Mouse (Mus musculus) kidney, adult 11 months (tissue): ENCODE measurements at regions not wholly inside any gene's neighbourhood (a gene's known extent, or its start where the extent isn't known, plus 50 kb on each side); places are given as distances from the start of the nearest gene placed in this dataset.
"Not testable (repeated sequence)": the region's sequence is repeated elsewhere in the genome, so short reads cannot be mapped to it uniquely, and the experiment has no call there.

Experiments used
- DNase-seq: peaks from one replicate; pipeline ENCODE4 v3.0.0; 2022

DNA sequence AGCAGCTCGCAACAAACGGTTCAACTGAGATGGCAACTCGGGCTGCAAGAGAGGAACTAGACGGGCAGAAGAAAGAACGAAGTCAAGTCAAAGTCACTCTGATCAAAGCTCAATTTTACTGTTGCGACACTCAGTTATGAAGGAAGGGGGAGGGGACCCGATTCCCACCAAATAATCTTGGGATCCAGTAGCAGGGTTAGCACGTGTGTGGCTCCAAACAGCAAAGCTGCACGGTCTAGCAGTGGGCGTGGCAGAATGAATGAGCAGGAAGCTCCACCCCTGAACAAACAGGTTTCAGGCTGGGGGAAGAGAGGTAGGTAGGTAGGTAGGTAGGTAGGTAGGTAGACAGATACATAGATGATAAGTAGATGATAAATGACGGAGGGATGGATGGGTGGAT lies 136.9 kb upstream of the Hes1 start:
- DNase-seq: not testable (repeated sequence)

DNA sequence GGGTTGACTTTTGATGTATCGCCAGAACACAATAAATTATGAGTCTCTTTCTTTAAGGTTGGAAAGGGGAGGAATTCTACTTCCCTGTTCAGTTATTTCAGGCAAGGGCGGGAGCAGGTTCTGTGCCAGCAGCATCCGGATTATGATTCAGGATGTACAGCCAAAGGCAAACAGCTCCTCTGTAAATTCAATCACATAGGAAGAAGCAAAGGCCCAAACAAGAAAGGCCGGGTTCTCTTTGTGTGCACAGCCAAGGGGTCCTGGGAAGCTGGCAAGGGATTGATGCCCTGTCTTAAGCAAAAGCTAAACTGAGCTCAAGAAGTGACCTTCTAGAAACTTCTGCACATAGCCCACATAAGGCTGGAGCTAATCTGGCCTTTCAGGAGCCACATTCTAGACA lies 135.9 kb upstream of the Hes1 start:
- DNase-seq: no peak

DNA sequence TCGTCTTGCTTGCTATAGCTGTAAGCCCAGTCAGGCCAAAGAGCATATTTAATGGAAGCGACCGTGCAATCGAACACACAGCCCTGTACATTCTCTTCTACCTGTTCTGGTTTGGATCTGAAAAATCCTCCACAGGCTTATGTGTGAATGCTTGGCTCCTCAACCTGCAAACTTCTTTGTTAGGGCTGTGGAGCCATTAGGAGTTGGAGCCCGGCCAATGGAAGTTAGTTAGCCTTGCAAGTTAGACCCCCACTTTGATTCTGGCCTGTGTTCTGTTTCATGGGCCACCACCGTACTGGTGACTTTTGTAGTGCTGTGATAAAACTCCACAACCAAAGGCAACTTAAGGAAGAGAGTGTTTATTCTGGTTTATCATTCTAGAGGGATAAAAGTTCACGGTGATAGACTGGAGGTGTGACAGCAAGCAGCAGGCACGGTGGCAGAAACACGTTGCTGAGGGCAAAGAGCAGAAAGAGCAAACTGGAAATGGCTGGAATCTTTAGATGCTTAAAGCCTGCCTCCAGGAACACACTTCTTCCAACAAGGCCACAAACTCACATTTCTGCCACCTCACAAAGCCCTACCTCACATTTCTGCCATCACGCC lies 132.3 kb upstream of the Hes1 start:
- DNase-seq: no peak

DNA sequence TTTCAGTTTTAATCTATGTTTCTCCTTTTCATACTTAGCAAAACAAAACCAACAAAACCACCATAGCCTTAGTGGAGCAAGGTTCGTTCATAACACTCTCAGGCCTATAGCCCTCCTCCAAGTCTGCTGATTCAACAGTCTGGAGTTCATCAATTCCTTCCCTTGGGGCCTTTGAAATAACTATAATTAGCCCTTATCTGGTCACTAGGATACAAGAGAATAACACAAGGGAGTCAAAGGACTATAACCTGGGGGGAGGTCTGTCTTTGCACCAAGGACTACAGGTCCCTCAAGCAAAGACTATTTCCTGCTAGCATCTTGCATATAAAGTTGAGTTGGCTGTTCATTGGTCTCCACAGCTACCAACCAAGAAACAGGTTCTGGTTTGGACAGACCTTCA lies 129.5 kb upstream of the Hes1 start:
- no peak for DNase-seq

- no peak for DNase-seq
Observed at GRCm38 (mm10) chr16:29938700-29939099, 125.5 kb upstream of the Hes1 start.

DNA sequence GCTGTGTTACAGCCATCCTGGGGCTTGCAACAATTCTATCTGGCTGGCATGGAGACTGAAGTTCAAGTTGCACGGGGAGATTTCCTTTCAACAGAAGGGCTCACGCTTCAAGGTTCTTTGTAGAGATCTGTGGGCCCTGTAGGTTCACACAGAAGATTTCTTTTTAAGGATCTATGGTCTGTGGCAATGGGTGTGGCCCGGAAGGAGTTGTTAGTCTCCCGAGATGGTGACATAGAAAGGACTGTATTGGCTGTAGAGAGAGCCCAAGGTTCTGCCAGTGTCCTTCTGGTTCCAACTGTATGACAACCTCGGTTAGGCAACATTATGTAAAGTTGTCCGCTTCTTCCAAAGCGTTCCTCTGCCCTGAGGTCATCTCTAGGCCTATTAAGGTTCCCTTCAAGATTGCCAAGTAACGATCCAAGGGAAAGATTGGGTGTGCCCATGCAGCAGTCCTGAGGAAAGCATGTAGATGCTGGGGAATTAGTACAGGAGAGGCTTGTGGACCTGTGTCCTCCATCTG lies 124.8 kb upstream of the Hes1 start:
- DNase-seq: no peak

DNA sequence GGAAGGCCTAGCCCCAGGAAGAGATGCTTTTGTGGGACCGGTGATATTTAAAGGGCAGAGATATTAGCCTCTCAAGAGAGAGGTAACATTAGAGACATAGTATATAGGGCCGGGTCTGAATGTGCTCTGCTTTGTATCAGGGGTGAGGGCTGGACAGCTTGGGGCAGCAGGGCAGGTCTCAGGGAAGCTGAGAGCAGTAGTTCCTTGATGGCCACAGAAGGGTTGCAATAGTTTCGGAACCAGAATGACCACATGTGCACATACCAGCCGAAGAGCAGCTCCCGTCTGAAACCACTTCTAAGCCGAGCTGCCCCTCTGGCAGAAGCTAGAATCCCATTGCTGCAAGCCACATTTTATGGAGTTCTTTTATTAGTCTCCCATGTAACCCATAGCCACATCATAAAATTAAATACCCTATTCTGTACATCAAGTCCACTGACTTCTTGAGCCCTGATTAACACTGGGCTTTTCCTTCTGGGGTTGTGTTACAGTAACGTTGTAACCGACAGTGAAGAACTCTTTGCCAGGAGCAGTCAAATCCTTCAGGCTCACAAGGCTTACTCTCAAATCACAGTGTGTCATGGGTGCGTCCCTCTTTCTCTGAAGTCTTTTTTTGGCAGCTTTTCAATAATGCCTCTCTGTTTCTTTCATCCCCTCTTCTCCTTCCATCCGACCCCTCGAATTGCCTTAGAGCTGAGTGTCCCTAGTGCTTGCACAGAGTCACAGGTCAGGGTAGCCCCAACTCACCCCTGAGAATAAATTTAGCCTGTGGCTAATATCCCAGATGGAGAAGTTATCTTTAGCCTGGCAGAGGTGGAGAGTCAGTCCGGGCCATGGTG lies 124.1 kb upstream of the Hes1 start:
- DNase-seq: no peak

DNA sequence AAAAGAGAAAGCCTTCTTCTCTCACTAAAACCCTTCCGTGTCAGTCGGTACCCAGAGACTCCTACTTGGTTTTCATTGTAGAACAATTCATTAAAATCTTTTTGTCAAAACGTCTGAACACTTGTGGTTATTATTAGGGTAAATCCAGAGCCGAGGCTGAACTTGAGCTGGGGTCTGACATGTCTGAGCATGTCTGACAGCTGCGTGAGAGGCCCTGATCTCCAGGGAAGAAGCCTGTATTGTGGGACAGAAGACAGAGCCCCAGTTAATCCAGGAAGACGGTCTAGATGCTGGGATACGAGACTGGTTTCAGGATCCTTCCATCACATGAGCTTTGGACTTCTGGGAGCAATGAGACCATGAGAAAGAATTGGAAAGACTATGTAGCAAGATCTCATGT lies 122.1 kb upstream of the Hes1 start:
- DNase-seq: no peak

DNA sequence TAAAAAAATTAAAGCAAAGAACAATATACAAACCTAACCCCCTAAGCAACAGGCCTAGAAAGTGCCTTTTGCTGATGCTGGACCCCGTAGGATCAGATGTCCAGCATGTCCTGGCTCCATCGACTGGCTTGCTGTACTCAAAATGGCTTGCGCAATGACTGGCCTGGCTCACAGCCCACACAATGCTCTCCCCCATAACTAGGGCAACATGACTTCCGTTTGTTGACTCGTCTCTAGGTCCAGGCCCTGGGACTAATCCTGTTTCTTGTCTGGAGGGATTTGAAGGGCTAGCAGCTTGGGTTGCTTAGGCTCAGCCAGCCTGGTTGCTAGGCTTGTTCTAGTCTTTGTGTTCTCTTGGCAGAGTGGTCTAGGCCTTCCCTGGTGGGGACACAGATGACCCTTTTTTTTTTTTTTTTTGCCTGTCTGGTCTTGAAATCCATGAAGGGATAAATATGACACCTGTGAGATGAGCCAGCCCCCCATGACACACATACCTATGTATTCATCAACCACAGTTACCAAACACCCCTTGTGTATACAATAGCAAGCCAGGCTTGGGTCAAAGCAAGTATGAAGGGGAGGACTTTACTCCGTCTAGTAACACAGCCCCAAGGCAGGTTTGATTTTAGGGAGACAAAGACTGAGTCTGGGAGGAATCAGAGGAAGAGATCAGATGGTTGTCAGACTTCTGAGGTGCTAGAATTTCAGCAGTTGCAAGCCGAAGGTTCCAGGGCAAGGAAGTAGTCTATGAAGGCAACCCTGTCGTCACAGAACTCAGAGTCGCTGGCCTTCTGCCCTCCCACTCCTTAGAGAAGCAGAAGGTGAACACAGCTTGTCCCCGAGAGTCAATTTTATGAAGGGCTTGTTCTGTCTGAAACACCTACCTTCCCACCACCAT lies 120.0 kb upstream of the Hes1 start:
- DNase-seq: peak; percentile 73

GRCm38 (mm10) chr16:29944966-29945365 lies 119.2 kb upstream of the Hes1 start:
- DNase-seq: no peak

GRCm38 (mm10) chr16:29945376-29945890 lies 118.8 kb upstream of the Hes1 start:
- DNase-seq: peak; percentile 46

GRCm38 (mm10) chr16:29945891-29946598 lies 118.1 kb upstream of the Hes1 start:
- DNase-seq: peak; percentile 91

DNA sequence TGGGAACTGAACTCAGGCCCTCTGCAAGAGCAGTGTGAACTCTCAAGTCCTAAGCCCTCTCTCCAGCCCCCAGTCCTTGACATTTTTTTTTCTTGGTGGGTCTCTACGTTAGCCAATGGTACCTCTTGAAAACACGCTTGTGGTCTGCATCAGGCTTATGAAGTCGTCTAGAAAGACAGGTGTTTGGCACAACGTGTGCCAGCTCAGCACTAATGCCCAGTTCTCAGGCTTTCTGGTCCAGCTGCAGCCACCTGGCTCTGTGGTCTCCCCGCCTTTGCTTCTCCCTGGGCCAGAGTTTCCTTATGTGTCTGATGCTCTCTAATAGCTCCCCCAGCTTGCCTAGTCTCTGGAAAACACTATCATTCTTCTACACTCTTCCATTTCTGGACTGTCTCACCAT lies 117.2 kb upstream of the Hes1 start:
- DNase-seq: no peak

- DNase-seq: no peak
Observed at GRCm38 (mm10) chr16:29947670-29948069, 116.5 kb upstream of the Hes1 start.

DNA sequence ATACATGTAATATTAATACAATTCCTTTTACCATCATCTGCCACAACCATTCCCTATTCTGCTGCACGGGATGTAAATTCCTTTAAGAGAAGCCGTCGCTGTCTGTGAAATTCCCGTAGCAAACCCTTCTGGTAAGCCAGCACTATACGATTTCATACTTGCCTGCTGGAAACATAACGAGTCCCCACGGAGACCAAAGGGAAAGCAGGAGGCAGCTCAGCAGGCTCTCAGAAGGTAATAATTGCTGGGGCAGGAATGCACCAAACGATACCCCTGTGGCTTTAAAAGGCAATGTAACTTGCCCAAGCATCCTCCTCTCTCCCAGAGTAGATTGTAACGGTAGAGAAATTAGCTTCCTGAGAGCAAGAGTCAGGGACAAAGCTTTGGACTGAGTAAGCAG lies 114.0 kb upstream of the Hes1 start:
- DNase-seq: no peak

DNA sequence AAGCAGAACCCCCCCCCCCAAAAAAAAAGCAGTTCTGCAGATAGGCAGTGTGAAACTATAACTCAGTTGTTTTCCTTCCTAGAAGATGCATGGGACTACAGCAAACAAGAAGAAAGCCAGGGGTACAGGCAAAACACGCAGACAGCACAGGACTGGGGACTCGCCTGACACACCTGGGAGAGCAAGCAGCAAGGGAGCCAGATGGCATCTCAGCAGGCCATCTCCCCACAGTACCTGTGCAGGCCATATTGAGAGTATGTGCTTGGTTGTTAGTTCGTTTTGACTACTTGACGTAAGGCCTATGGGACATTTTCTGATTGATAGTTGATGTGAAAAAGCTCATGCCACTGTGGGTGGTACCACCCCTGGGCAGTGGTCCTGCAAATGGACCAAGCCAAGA lies 113.4 kb upstream of the Hes1 start:
- no peak for DNase-seq

DNA sequence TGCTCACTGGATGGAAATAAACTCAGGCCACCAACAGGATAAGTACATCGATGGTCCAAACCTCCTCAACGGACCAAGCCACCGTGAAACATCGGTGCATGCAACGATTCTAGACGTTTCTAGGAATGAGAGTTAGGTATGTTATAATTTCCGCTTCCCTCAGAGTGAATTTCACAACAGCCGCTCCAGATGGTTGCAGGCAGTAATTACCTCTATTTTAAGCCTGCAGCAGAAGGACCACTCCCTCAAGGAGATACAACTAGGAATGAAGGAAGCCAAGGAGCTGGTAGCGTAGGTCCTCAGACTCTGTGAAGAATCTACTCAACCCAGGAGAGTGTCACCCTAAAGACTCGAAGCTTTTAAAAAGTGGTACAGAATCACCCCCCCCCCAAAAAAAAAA lies 109.5 kb upstream of the Hes1 start:
- DNase-seq: no peak

- DNase-seq: no peak
Observed at GRCm38 (mm10) chr16:29956904-29957303, 107.3 kb upstream of the Hes1 start.

DNA sequence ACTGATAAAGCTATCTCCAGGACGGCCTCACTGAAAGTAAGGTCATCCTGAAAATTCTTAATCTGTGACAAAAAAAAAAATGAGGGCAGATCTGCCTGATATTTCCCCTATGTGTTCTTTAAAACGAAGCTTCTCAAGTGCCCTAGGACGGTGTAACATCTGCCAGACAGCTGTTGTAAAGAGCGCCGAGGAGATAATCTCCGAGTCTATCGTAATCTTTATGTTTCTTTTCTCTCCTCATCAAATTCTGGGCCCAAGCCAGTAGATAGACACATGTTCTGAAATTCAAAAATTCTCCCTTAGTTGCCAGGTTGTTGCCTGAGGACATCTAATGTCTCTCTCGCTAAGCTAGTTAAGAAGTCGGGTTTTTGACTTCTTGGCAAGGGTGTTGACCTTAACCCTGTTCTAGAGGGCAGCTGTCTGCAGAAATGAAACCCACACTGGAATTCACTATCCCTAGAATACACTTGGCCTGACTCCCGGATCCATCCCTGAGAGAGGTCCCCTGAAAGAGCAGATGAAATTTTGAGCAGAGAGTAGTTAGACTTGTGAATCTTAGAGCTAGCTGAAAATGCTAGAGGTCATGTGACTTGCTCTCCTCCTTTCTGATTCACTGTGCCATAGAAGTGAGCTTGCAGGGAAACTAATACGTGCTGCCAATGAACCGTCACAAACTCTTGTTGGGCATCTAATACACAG lies 104.1 kb upstream of the Hes1 start:
- no peak for DNase-seq

- DNase-seq: no peak
Observed at GRCm38 (mm10) chr16:29963284-29963683, 100.9 kb upstream of the Hes1 start.

GRCm38 (mm10) chr16:29964563-29964962 lies 99.6 kb upstream of the Hes1 start:
- no peak for DNase-seq

DNA sequence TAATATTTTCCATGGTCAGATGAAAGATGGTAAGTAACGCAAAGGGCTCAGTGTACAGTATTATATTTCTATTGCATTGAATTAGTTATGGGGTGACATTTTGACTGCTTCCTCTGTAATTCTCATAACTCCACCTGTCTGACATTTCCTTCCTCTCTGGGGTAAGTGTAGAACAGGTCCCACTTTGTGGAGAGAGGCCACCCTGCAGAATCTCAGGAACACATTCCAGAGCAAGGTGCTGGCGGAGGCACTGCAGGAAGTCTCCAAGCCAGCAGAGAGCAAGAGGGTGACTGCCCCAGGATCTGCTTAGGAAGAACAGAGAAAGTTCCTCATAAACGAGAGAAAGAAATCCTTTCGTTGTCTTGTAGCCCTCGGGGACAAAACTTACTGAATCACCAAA lies 95.4 kb upstream of the Hes1 start:
- no peak for DNase-seq
